Mouse (Mus musculus) MEL (cell line): ENCODE measurements around the gene Mxra7. TPM values are rescaled to one million over a fixed set of nuclear protein-coding genes. Genes with fewer than 3 reads are reported as not detected.

Source experiments
- DNase-seq: peaks from one replicate; pipeline ENCODE4 v3.0.0; 2011; ENCODE audit warnings: low read depth, low spot score
- H3K27ac ChIP-seq: 2 replicates; pipeline ENCODE4 v1.5.1; 2012; ENCODE audit warnings: low read depth, mild to moderate bottlenecking, control low read depth, low read length, moderate library complexity; ENCODE audit not compliant: control insufficient read depth
- H3K27me3 ChIP-seq, 2 experiments: fragments of 150-350 bp in 1 of 2; sonication (generic) in 1 of 2; 2 replicates each; pipeline ENCODE4 v1.6.1; 2012; ENCODE audit warnings: low read length in 2 of 2, mild to moderate bottlenecking in 2 of 2, improper control_type of control experiment in 1 of 2, moderate library complexity in 1 of 2; ENCODE audit not compliant: insufficient read depth in 2 of 2, control insufficient read depth in 1 of 2
- H3K36me3 ChIP-seq, 2 experiments: 2 replicates each; pipeline ENCODE4 v1.6.1; 2012 to 2014; ENCODE audit warnings: low read length in 2 of 2, improper control_type of control experiment in 1 of 2, inconsistent platforms in 1 of 2, mild to moderate bottlenecking in 1 of 2; ENCODE audit not compliant: insufficient read depth in 2 of 2, control insufficient read depth in 1 of 2
- H3K4me1 ChIP-seq, 2 experiments: fragments of 150-350 bp in 1 of 2; sonication (generic) in 1 of 2; 2 replicates each; pipeline ENCODE4 v1.6.1; 2012; ENCODE audit warnings: low read length in 2 of 2, improper control_type of control experiment in 1 of 2, mild to moderate bottlenecking in 1 of 2; ENCODE audit not compliant: insufficient read depth in 2 of 2, control insufficient read depth in 1 of 2
- H3K4me3 ChIP-seq, 2 experiments: fragments of 150-350 bp in 1 of 2; sonication (generic) in 1 of 2; 2 replicates each; pipeline ENCODE4 v1.5.1; 2012; ENCODE audit warnings: low read depth in 2 of 2, low read length in 2 of 2, mild to moderate bottlenecking in 2 of 2, moderate library complexity in 2 of 2, control low read depth in 1 of 2, improper control_type of control experiment in 1 of 2; ENCODE audit not compliant: control insufficient read depth in 1 of 2, insufficient read depth in 1 of 2
- H3K79me2 ChIP-seq: 2 replicates; pipeline ENCODE4 v1.6.1; 2012; ENCODE audit warnings: mild to moderate bottlenecking, low read length, moderate library complexity; ENCODE audit not compliant: control insufficient read depth, poor library complexity, insufficient read depth
- H3K9ac ChIP-seq: 2 replicates; pipeline ENCODE4 v1.6.1; 2012; ENCODE audit warnings: low read depth, mild to moderate bottlenecking, control low read depth, low read length, moderate library complexity; ENCODE audit not compliant: control insufficient read depth, poor library complexity, severe bottlenecking
- H3K9me3 ChIP-seq: fragments of 150-350 bp; sonication (generic); replicated peaks from 2 replicates; pipeline ENCODE4 v1.6.1; 2012; ENCODE audit warnings: mild to moderate bottlenecking, low read length, improper control_type of control experiment, moderate library complexity; ENCODE audit not compliant: insufficient read depth
- BHLHE40 ChIP-seq: IDR thresholded peaks from 2 replicates; pipeline ENCODE4 v1.6.1; 2012; ENCODE audit warnings: low read depth, mild to moderate bottlenecking, inconsistent platforms, low read length, improper control_type of control experiment, borderline replicate concordance
- CHD1 ChIP-seq: IDR thresholded peaks from 2 replicates; pipeline ENCODE4 v1.6.1; 2012; ENCODE audit warnings: low read depth, mild to moderate bottlenecking, inconsistent platforms, low read length, improper control_type of control experiment
- CTCF ChIP-seq, 3 experiments: IDR thresholded peaks in 2 of 3; conservative IDR thresholded peaks in 1 of 3; 2 replicates each; pipeline ENCODE4 v1.5.1; 2011 to 2012; ENCODE audit warnings: low read length in 3 of 3, low read depth in 2 of 3, mild to moderate bottlenecking in 2 of 3, improper control_type of control experiment in 1 of 3, inconsistent platforms in 1 of 3, mixed read lengths in 1 of 3, moderate library complexity in 1 of 3; ENCODE audit not compliant: control insufficient read depth in 1 of 3, insufficient read depth in 1 of 3, poor library complexity in 1 of 3, severe bottlenecking in 1 of 3
- E2F4 ChIP-seq: IDR thresholded peaks from 2 replicates; pipeline ENCODE4 v1.6.1; 2011; ENCODE audit warnings: low read depth, low read length, improper control_type of control experiment, borderline replicate concordance
- ELF1 ChIP-seq: IDR thresholded peaks from 2 replicates; pipeline ENCODE4 v1.6.1; 2014; ENCODE audit warnings: low read depth, mild to moderate bottlenecking, inconsistent platforms, low read length, improper control_type of control experiment, moderate library complexity
- ETS1 ChIP-seq: IDR thresholded peaks from 2 replicates; pipeline ENCODE4 v1.6.1; 2012; ENCODE audit warnings: low read depth, mild to moderate bottlenecking, inconsistent platforms, low read length, improper control_type of control experiment, moderate library complexity
- GABPA ChIP-seq: IDR thresholded peaks from 2 replicates; pipeline ENCODE4 v1.6.1; 2012; ENCODE audit warnings: low read depth, mild to moderate bottlenecking, inconsistent platforms, low read length, improper control_type of control experiment, moderate library complexity
- GATA1 ChIP-seq: IDR thresholded peaks from 2 replicates; pipeline ENCODE4 v1.6.1; 2011; ENCODE audit warnings: low read depth, low read length, improper control_type of control experiment
- HCFC1 ChIP-seq: IDR thresholded peaks from 2 replicates; pipeline ENCODE4 v1.6.1; 2012; ENCODE audit warnings: low read depth, mild to moderate bottlenecking, inconsistent platforms, low read length, improper control_type of control experiment, moderate library complexity
- MAZ ChIP-seq: IDR thresholded peaks from 2 replicates; pipeline ENCODE4 v1.6.1; 2012; ENCODE audit warnings: low read depth, mild to moderate bottlenecking, inconsistent platforms, low read length, improper control_type of control experiment
- MEF2A ChIP-seq: IDR thresholded peaks from 2 replicates; pipeline ENCODE4 v1.6.1; 2014; ENCODE audit warnings: low read depth, mild to moderate bottlenecking, inconsistent platforms, low read length, improper control_type of control experiment; ENCODE audit not compliant: poor library complexity, insufficient replicate concordance, severe bottlenecking; ENCODE audit errors: extremely low read depth
- MYB ChIP-seq: IDR thresholded peaks from 2 replicates; pipeline ENCODE4 v1.6.1; 2011; ENCODE audit warnings: mild to moderate bottlenecking, low read depth, low read length, improper control_type of control experiment
- NRF1 ChIP-seq: IDR thresholded peaks from 2 replicates; pipeline ENCODE4 v1.6.1; 2014; ENCODE audit warnings: low read depth, mild to moderate bottlenecking, inconsistent platforms, low read length, improper control_type of control experiment, moderate library complexity; ENCODE audit not compliant: poor library complexity, insufficient read depth, severe bottlenecking
- POLR2AphosphoS2 ChIP-seq: IDR thresholded peaks from 2 replicates; pipeline ENCODE4 v1.6.1; 2011; ENCODE audit warnings: low read length, improper control_type of control experiment
- POLR2AphosphoS5 ChIP-seq: IDR thresholded peaks from 2 replicates; pipeline ENCODE4 v1.6.1; 2012; ENCODE audit warnings: low read depth, borderline replicate concordance, mild to moderate bottlenecking, inconsistent platforms, low read length, moderate library complexity, mixed read lengths
- RAD21 ChIP-seq: IDR thresholded peaks from 2 replicates; pipeline ENCODE4 v1.6.1; 2011; ENCODE audit warnings: mild to moderate bottlenecking, low read depth, low read length, improper control_type of control experiment
- RCOR1 ChIP-seq: IDR thresholded peaks from 2 replicates; pipeline ENCODE4 v1.6.1; 2012; ENCODE audit warnings: low read depth, mild to moderate bottlenecking, inconsistent platforms, low read length, improper control_type of control experiment
- SIN3A ChIP-seq: IDR thresholded peaks from 2 replicates; pipeline ENCODE4 v1.6.1; 2012; ENCODE audit warnings: low read length, improper control_type of control experiment, inconsistent platforms
- TCF12 ChIP-seq: IDR thresholded peaks from 2 replicates; pipeline ENCODE4 v1.6.1; 2014; ENCODE audit warnings: low read depth, mild to moderate bottlenecking, inconsistent platforms, low read length, improper control_type of control experiment, moderate library complexity
- USF1 ChIP-seq: IDR thresholded peaks from 2 replicates; pipeline ENCODE4 v1.6.1; 2014; ENCODE audit warnings: low read depth, mild to moderate bottlenecking, inconsistent platforms, low read length, improper control_type of control experiment, moderate library complexity
- USF2 ChIP-seq, 2 experiments: IDR thresholded peaks; 2 replicates each; pipeline ENCODE4 v1.6.1; 2011 to 2012; ENCODE audit warnings: improper control_type of control experiment in 2 of 2, low read length in 2 of 2, borderline replicate concordance in 1 of 2, inconsistent platforms in 1 of 2, low read depth in 1 of 2, mild to moderate bottlenecking in 1 of 2; ENCODE audit not compliant: insufficient read depth in 1 of 2
- ZC3H11A ChIP-seq: IDR thresholded peaks from 2 replicates; pipeline ENCODE4 v1.6.1; 2012; ENCODE audit warnings: low read depth, mild to moderate bottlenecking, inconsistent platforms, low read length, improper control_type of control experiment
- polyA plus RNA-seq, 2 experiments: library from polyadenylated mRNA; stranded (reverse) in 1 of 2; unstranded in 1 of 2; fragments of >175 nt in 1 of 2; fragments of >200 nt in 1 of 2; gene quantifications; 2 replicates each; pipeline versions ENCODE4 v1.2.1 to v1.2.4; 2012; ENCODE audit warnings: low replicate concordance in 2 of 2, low read depth in 1 of 2; ENCODE audit not compliant: insufficient read length in 2 of 2, insufficient read depth in 1 of 2, missing spikeins in 1 of 2
- total RNA-seq: library from RNA; depleted of rRNA; stranded (reverse); fragments of 300-350 nt; gene quantifications from 2 replicates; pipeline ENCODE4 v1.2.3, GENCODE M21; 2012

The Mxra7 gene
- total and polyA plus RNA-seq, 3 experiments, result 2.7 to 9.3 TPM; not detected in 1

GRCm38 (mm10) chr11:116868129-116868528 is 40.3 kb upstream of the Mxra7 start:
- peak; percentile 24 for DNase-seq
- Histone ChIP-seq H3K36me3 (no peaks in the 10 kb centered on the region), H3K4me1 (no peaks in the 10 kb centered on the region), H3K4me3 (no peak overlapping the region), H3K27ac (peak overlapping the region; percentile 20; the same call in 1 of the 2 replicates), H3K27me3 (no peaks in the 10 kb centered on the region), H3K9me3 (no peaks in the 10 kb centered on the region), H3K9ac (no peak overlapping the region), H3K79me2 (no peaks in the 10 kb centered on the region)
- no peak for TF ChIP-seq ZC3H11A
- no peak for TF ChIP-seq MEF2A
- TF ChIP-seq MAZ, result no peak
- TF ChIP-seq NRF1, result no peak
- peak; percentile 21; the same call in 1 of the 2 replicates for TF ChIP-seq POLR2AphosphoS2
- TF ChIP-seq GATA1, result no peak
- TF ChIP-seq POLR2AphosphoS5, result no peak
- no peak for TF ChIP-seq RCOR1
- no peak for TF ChIP-seq HCFC1
- TF ChIP-seq CTCF (IDR thresholded peaks at IDR 0.05 in 2 of 3, conservative IDR thresholded peaks at IDR 0.05 in 1 of 3; ENCODE audit: control insufficient read depth in 1 of 3, insufficient read depth in 1 of 3, low read depth in 2 of 3, low read length in 3 of 3, poor library complexity in 1 of 3, severe bottlenecking in 1 of 3), result no peak
- no peak; the same call in 1 of the 2 replicates for TF ChIP-seq SIN3A
- peak; percentile 90 for TF ChIP-seq USF1
- peak; percentile 28; the same call in 1 of the 2 replicates for TF ChIP-seq ETS1
- TF ChIP-seq ELF1, result 0 out of 2 replicates have a peak, but pooled peaks have one; percentile 22
- TF ChIP-seq USF2 (IDR thresholded peaks at IDR 0.05; ENCODE audit: borderline replicate concordance in 1 of 2, insufficient read depth in 1 of 2, low read depth in 1 of 2, low read length in 2 of 2), result peak in 1 of 2 experiments; percentile 86; a peak in 2 of 4 replicates
- TF ChIP-seq TCF12, result no peak
- TF ChIP-seq BHLHE40, result peak; percentile 80
- no peak for TF ChIP-seq GABPA

GRCm38 (mm10) chr11:116865945-116866585 is 38.2 kb upstream of the Mxra7 start:
- Histone ChIP-seq H3K9me3 (no peaks in the 10 kb centered on the region), H3K79me2 (no peaks in the 10 kb centered on the region), H3K9ac (no peak overlapping the region), H3K27ac (no peak overlapping the region), H3K4me3 (no peak overlapping the region), H3K27me3 (no peaks in the 10 kb centered on the region), H3K4me1 (no peaks in the 10 kb centered on the region), H3K36me3 (no peaks in the 10 kb centered on the region)
- TF ChIP-seq CHD1 (no peak), SIN3A (no peak), RAD21 (no peak), ELF1 (no peak), E2F4 (no peak), MYB (no peak)
- DNase-seq, result no peak
